Mouse (Mus musculus) frontal cortex, adult (tissue): ENCODE measurements around the gene Gemin7.

Experiments used
- ATAC-seq: cut with Nextera tagmentation; 2 replicates; pipeline ENCODE4 v1.9.2; 2017; ENCODE audit warnings: mild to moderate bottlenecking, moderate library complexity, mixed read lengths; ENCODE audit not compliant: low TSS enrichment

Gene Gemin7

DNA sequence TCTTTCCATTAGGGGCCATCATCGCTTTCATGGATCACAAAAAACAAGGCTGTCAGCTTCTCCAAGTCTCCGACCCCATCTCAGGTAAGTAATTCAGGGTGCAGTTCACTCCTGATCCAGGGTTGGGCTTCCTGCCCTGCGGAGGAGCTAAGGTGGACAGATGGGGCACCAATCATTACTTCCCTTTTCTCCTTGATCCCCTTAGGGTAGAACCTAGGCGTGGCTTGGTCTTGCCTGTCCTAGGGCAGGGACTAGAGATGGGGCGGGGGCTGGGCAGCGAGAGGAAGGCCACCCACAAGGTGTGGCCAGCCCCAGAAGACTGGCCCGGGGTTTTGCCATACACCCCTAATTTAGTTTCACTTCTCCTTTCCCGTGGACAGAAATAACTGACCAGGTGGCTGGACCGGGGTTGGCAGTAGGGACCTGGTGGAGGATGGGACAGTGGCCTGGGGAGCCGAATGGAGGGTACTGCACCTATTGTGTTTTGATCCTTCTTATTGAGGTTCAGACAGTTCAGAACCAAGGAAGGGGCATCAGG lies 551 bp upstream of the Gemin7 start:
- ATAC-seq: no peak

GRCm38 (mm10) chr7:19575559-19575958 lies 1.8 kb downstream of the Gemin7 start:
- no peak for ATAC-seq

GRCm38 (mm10) chr7:19573776-19574140 lies 3.6 kb downstream of the Gemin7 start:
- no peak for ATAC-seq

DNA sequence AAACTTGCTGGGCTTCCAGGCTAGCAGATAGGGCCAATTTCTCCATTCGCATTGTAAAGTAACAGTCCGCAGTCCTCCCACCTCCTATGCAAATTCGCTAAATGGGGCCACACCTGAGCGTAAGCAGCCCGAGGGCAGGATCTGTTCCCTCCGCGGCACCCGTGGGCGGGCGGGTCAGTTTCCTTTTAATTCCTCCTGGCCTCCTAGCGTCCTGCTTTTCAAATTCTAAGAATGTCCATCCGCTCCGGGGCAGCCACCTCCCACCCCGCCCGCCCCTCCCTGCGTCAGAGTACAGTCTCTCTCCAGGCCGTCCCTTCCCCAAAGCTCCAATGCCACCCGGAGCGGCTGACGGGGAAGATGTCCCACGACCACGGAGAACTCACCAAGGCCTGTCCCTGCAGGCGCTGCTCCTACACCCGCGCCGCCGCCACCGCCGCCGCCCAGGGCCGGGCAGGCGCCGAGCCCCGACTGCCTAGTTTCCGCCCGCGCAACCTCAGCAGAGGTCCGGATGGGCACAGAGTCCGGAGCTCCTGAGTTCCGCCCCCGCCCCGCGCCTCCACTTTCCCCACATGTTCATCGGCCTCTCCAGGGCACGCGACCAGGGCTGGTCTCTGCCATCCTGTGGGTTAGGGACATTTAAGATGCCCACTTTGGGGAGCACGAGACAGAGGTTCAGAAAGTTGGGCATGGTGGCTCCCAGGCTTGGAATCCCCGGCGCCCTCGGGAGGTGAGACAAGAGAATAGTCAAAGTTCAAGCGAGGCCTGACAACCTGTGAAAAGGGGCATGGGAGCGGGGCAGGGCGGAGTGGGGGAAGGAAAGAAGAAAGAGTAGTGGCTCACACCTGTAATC lies 4.2 kb downstream of the Gemin7 start:
- ATAC-seq: peak; percentile 87

- no peak for ATAC-seq
These were observed 7.7 kb downstream of the Gemin7 start for GRCm38 (mm10) chr7:19569647-19570046.

DNA sequence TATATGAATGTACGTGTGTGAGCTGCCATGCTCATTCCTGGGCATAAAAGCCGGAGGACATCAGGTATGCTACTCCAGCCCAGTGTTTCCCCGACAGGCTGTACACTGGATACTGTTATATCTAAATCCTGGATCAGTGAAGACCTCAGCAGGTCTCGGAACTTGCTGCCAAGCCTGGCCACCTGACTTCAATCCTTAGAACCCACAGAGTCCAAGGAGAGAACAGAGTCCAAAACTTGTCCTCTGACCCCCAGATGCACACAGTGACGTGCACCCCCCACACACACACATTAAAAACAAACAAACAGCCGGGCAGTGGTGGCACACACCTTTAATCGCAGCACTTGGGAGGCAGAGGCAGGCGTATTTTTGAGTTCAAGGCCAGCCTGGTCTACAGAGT lies 10.0 kb downstream of the Gemin7 start:
- no peak for ATAC-seq

DNA sequence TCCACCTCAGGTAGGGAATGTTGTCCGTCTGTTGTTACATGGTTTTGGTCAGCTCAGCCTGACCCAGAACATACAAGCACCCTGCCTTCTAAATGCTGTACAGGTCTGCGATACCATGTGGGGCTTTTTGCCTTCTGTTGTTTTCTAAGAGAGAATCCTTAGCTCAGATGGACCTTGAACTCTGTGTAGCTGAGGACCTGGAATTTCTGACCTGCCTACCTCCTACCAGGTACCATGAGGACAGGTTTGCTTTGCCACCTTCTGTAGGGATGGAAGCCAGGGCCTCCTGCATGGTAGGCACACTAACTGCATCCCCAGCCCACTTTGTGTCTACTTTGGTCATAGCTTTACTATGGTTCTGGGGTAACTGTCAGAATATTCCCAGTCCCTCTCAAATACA lies 11.6 kb downstream of the Gemin7 start:
- no peak for ATAC-seq

GRCm38 (mm10) chr7:19564455-19564854 lies 12.9 kb downstream of the Gemin7 start:
- no peak for ATAC-seq

DNA sequence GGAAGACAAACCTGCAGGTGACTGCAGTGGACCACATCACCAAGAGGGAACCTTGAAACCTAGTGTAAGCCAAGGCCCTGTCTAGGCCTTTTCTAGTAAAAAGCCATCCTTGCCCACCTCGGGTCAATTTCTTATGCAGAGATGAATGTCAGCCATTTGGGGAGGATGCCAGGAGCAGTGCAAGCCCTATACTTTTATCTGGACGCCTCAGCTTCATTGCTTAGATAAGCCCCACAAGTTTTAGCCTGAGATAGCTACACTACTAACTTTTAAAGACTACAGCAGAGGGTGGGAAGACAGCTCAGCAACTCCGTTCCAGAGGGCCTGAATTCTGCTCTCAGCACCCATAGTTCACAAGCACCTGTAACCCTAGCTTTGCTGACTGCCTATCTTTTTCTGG lies 13.5 kb downstream of the Gemin7 start:
- no peak for ATAC-seq

- ATAC-seq: no peak
These were observed 14.6 kb downstream of the Gemin7 start, which contains the start of gene Ppp1r37 for GRCm38 (mm10) chr7:19562643-19563410. Gene Ppp1r37 (minus strand): TSS chr7:19563076.

- peak; percentile 71 for ATAC-seq
These were observed 15.4 kb downstream of the Gemin7 start for GRCm38 (mm10) chr7:19561765-19562642.

DNA sequence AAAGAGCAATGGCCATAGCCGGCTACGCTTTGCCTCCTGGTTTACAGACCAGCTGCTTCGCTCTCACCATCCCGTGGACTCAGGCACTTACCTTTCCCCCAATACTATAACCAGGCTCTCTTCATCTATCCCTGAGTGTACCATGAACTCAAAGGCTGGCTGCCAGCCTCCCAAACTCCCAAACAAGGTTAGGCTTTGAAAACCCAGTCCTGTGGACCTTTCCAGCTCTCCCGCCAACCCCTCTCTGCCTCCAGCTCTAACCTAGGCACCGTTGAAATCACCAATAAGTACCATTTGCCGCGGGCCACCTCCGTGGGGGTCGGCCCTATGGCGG lies 16.0 kb downstream of the Gemin7 start:
- 0 out of 2 replicates have a peak, but pooled peaks have one; percentile 2 for ATAC-seq

DNA sequence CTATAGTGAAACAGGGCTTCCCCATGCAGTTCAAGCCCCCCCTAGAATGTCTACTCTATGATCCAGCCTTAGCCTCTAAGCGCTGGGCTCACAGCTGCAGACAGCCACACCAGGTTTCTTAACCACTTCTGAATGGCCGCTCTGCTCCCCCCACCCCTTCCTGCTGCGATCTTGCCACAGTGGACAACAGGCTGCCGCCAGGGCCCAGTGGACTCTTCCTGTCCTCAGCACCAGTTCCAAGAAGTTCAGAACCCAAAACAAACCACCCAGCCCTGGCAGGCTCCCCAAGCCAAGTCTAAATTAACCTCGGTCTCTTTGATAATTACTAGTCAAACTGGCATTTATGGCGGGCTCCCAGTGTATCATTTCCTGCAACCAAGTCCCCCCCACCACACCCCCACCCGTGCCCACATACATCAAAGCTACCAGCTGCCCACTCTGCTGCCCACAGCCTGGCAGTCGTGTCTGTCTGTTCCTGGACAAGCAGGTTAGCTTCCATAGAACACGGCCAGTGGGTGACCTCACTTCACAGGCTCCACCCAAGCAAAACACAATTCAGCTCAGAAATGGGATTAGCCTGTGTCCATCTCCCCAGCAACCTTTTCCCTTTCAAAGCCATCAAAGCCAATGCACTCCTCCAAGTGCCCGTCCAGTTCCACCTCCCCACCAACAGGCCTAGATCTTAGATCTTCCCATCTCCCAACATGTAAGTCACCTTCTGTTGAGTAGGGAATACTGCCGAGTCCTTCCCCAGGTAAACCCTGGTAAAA lies 16.7 kb downstream of the Gemin7 start:
- ATAC-seq: no peak

DNA sequence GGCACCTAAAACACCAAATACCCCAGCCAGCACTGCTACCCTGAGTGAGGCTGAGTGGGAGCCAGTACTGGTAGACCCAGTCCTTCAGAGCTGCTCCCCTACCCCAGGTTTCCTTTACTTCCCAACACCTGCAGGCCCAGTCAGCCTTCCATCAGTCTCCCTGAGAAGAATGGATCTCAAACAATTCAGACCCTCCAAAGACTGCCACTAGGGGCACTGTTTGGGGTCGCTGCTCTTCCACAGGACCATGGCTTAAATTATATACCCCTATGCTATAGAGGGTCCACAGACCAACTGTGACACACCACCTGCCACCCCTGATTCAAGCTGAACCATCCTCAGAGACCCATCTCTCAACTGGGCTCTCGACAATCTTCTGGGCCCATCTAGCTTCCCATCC lies 18.4 kb downstream of the Gemin7 start:
- no peak for ATAC-seq

- peak; percentile 4; the same call in 1 of the 2 replicates for ATAC-seq
These were observed 19.2 kb downstream of the Gemin7 start for GRCm38 (mm10) chr7:19557982-19558900.

- no peak for ATAC-seq
These were observed 20.3 kb downstream of the Gemin7 start for GRCm38 (mm10) chr7:19557086-19557485.

- ATAC-seq: peak; percentile 93
These were observed 23.2 kb downstream of the Gemin7 start for GRCm38 (mm10) chr7:19554168-19554567.

DNA sequence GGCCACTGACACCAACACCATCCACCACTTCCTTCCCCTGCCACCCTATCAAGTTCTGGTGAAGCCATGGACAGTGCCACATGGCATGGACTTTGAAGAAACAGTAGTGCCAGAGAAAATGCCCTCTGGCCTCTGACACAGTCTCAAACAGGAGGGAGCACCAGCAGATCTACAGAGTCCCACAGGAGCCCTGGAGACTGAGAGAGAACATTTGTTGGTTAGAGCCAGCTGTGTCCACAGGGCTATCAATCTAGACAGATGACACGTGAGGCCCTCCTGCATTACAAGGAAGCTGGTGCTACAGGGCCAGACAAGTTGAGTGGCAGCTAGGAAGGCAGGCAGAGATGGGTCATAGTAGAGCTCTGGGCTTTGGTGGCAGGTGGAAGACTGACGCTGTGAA lies 25.0 kb downstream of the Gemin7 start:
- ATAC-seq: no peak

- ATAC-seq: no peak
These were observed 25.8 kb downstream of the Gemin7 start for GRCm38 (mm10) chr7:19551634-19552033.

DNA sequence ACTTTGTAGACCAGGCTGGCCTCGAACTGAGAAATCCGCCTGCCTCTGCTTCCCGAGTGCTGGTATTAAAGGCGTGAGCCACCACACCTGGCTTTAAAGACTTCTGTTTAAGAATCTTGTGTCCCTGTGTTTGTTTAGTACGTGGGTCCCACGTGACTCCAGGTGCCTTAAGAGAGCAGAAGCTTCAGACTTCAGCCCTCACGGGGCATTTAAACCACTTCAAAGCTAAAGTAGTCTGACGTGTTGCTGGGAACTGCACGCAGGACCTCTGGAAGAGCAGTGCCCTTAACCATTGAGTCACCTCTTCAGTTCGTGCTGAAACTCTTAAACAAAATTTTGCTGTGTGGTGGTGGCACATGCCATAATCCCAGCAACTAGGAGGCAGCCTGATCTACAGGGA lies 28.0 kb downstream of the Gemin7 start:
- no peak for ATAC-seq
